Mouse (Mus musculus): ENCODE data around the gene Sbno2. TPM values are rescaled to one million over a fixed set of nuclear protein-coding genes. Genes with fewer than 3 reads are reported as not detected.

Gene Sbno2
- polyA plus RNA-seq, 1 experiment from 2014 or later = 9.6 TPM

- H3K4me3 ChIP-seq (replicated peaks; ENCODE audit: low read depth, low read length) = no peak overlapping the region
- no peaks in the 10 kb centered on the region for H3K27me3 ChIP-seq (ENCODE audit: insufficient read depth, low read length)
- H3K9me3 ChIP-seq (replicated peaks; ENCODE audit: low read length) = no peaks in the 10 kb centered on the region
- DNase-seq (ENCODE audit: low spot score) = no peak
- H3K4me2 ChIP-seq (ENCODE audit: low read length) = no peak overlapping the region
- no peak overlapping the region for H3K27ac ChIP-seq
- H3K4me1 ChIP-seq (replicated peaks; ENCODE audit: insufficient read depth, low read length) = peaks cover 13% of the 10 kb centered on the region; the same call in 1 of the 2 replicates
- TF ChIP-seq CTCF (IDR thresholded peaks at IDR 0.05; ENCODE audit: low read depth) = no peak
- no peak for ATAC-seq (replicated peaks; ENCODE audit: low FRiP score, low read depth)
- peaks cover 42% of the 10 kb centered on the region for H3K36me3 ChIP-seq (ENCODE audit: insufficient read depth, low read length)
- no peak overlapping the region for H3K9ac ChIP-seq (ENCODE audit: low read depth, low read length)
- 76% methylated on average over 16 of the region's 16 CpGs for WGBS
Observed at GRCm38 (mm10) chr10:80080396-80081070, 24.8 kb downstream of the Sbno2 start.

GRCm38 (mm10) chr10:80078366-80078765 lies 27.0 kb downstream of the Sbno2 start:
- Histone ChIP-seq H3K9ac (ENCODE audit: low read depth, low read length) (no peak overlapping the region), H3K4me1 (replicated peaks; ENCODE audit: insufficient read depth, low read length) (peaks cover 7% of the 10 kb centered on the region; the same call in 1 of the 2 replicates), H3K9me3 (replicated peaks; ENCODE audit: low read length) (no peaks in the 10 kb centered on the region), H3K36me3 (ENCODE audit: insufficient read depth, low read length) (peaks cover 35% of the 10 kb centered on the region), H3K4me2 (ENCODE audit: low read length) (no peak overlapping the region), H3K27ac (no peak overlapping the region), H3K27me3 (ENCODE audit: insufficient read depth, low read length) (no peaks in the 10 kb centered on the region), H3K4me3 (replicated peaks; ENCODE audit: low read depth, low read length) (no peak overlapping the region)
- DNase-seq (ENCODE audit: low spot score) (no peak), ATAC-seq (replicated peaks; ENCODE audit: low FRiP score, low read depth) (no peak)
- 94% methylated on average over 1 of the region's 1 CpGs for WGBS
- no peak for TF ChIP-seq CTCF (IDR thresholded peaks at IDR 0.05; ENCODE audit: low read depth)

GRCm38 (mm10) chr10:80077312-80077711 lies 28.1 kb downstream of the Sbno2 start:
- H3K4me2 ChIP-seq (ENCODE audit: low read length) = no peak overlapping the region
- H3K4me3 ChIP-seq (replicated peaks; ENCODE audit: low read depth, low read length) = no peak overlapping the region
- no peaks in the 10 kb centered on the region for H3K9me3 ChIP-seq (replicated peaks; ENCODE audit: low read length)
- H3K27me3 ChIP-seq (ENCODE audit: insufficient read depth, low read length) = no peaks in the 10 kb centered on the region
- H3K27ac ChIP-seq = no peak overlapping the region
- DNase-seq (ENCODE audit: low spot score) = no peak
- H3K4me1 ChIP-seq (replicated peaks; ENCODE audit: insufficient read depth, low read length) = peaks cover 8% of the 10 kb centered on the region; the same call in 1 of the 2 replicates
- ATAC-seq (replicated peaks; ENCODE audit: low FRiP score, low read depth) = no peak
- peaks cover 29% of the 10 kb centered on the region for H3K36me3 ChIP-seq (ENCODE audit: insufficient read depth, low read length)
- H3K9ac ChIP-seq (ENCODE audit: low read depth, low read length) = no peak overlapping the region
- 86% methylated on average over 5 of the region's 5 CpGs for WGBS
- no peak for TF ChIP-seq CTCF (IDR thresholded peaks at IDR 0.05; ENCODE audit: low read depth)

GRCm38 (mm10) chr10:80076386-80076785 lies 29.0 kb downstream of the Sbno2 start:
- ATAC-seq (replicated peaks; ENCODE audit: low FRiP score, low read depth) (no peak), DNase-seq (ENCODE audit: low spot score) (no peak)
- TF ChIP-seq CTCF (IDR thresholded peaks at IDR 0.05; ENCODE audit: low read depth) = no peak
- Histone ChIP-seq H3K9ac (ENCODE audit: low read depth, low read length) (no peak overlapping the region), H3K36me3 (ENCODE audit: insufficient read depth, low read length) (peaks cover 20% of the 10 kb centered on the region), H3K4me1 (replicated peaks; ENCODE audit: insufficient read depth, low read length) (peaks cover 17% of the 10 kb centered on the region), H3K27me3 (ENCODE audit: insufficient read depth, low read length) (no peaks in the 10 kb centered on the region), H3K9me3 (replicated peaks; ENCODE audit: low read length) (no peaks in the 10 kb centered on the region), H3K27ac (no peak overlapping the region), H3K4me3 (replicated peaks; ENCODE audit: low read depth, low read length) (no peak overlapping the region), H3K4me2 (ENCODE audit: low read length) (no peak overlapping the region)
- 94% methylated on average over 4 of the region's 4 CpGs for WGBS

GRCm38 (mm10) chr10:80075924-80076323 lies 29.4 kb downstream of the Sbno2 start:
- WGBS = 57% methylated on average over 1 of the region's 1 CpGs
- no peak for TF ChIP-seq CTCF (IDR thresholded peaks at IDR 0.05; ENCODE audit: low read depth)
- ATAC-seq (replicated peaks; ENCODE audit: low FRiP score, low read depth) (no peak), DNase-seq (ENCODE audit: low spot score) (no peak)
- Histone ChIP-seq H3K27ac (0 out of 2 replicates have a peak overlapping the region, but pooled peaks have one; percentile 9), H3K4me3 (replicated peaks; ENCODE audit: low read depth, low read length) (no peak overlapping the region), H3K36me3 (ENCODE audit: insufficient read depth, low read length) (peaks cover 17% of the 10 kb centered on the region), H3K4me1 (replicated peaks; ENCODE audit: insufficient read depth, low read length) (peaks cover 20% of the 10 kb centered on the region), H3K27me3 (ENCODE audit: insufficient read depth, low read length) (no peaks in the 10 kb centered on the region), H3K9me3 (replicated peaks; ENCODE audit: low read length) (no peaks in the 10 kb centered on the region), H3K9ac (ENCODE audit: low read depth, low read length) (peak overlapping the region; percentile 27; the same call in 1 of the 2 replicates), H3K4me2 (ENCODE audit: low read length) (no peak overlapping the region)

- Histone ChIP-seq H3K9me3 (replicated peaks; ENCODE audit: low read length) (no peaks in the 10 kb centered on the region), H3K4me3 (replicated peaks; ENCODE audit: low read depth, low read length) (no peak overlapping the region), H3K4me2 (ENCODE audit: low read length) (peak overlapping the region; percentile 39), H3K4me1 (replicated peaks; ENCODE audit: insufficient read depth, low read length) (peaks cover 23% of the 10 kb centered on the region), H3K27me3 (ENCODE audit: insufficient read depth, low read length) (no peaks in the 10 kb centered on the region), H3K36me3 (ENCODE audit: insufficient read depth, low read length) (peaks cover 10% of the 10 kb centered on the region; the same call in 1 of the 2 replicates), H3K27ac (peak overlapping the region; percentile 9; the same call in 1 of the 2 replicates), H3K9ac (ENCODE audit: low read depth, low read length) (0 out of 2 replicates have a peak overlapping the region, but pooled peaks have one; percentile 27)
- TF ChIP-seq CTCF (IDR thresholded peaks at IDR 0.05; ENCODE audit: low read depth) = peak; percentile 58; the same call in 1 of the 2 replicates
- WGBS = 15% methylated on average over 28 of the region's 28 CpGs
- DNase-seq (ENCODE audit: low spot score) = peak; percentile 85
- ATAC-seq (replicated peaks; ENCODE audit: low FRiP score, low read depth) = no peak; the same call in 1 of the 2 replicates
Observed at GRCm38 (mm10) chr10:80074813-80075601, 30.4 kb downstream of the Sbno2 start.

Measured in kidney, postnatal 0 days (tissue).